Mouse (Mus musculus): Measurements from ENCODE around the gene Vrtn.

Vrtn gene

GRCm38 (mm10) chr12:84689051-84689450, 48.2 kb downstream of the Vrtn start:
- DNase-seq (ENCODE audit: low read depth) = no peak

DNA sequence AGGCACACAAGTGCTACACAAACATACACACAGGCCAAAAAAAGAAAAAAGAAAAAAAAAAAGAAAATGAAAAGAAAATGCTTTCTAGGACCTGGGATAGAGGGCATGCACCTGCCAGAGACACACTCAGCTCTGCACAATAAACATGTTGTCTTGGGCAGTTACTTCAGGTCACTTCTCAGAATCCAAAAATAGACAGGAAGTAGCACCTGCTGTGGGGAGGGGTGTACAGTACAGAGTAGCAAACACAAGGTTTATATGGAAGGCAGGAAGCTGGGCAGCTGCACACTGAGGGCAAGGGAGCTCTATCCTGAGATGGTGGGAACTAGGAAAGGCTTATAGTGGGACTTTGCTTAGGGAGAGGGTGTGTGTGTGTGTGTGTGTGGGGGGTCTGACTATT, 50.5 kb downstream of the Vrtn start:
- no peak for DNase-seq (ENCODE audit: low read depth)

DNA sequence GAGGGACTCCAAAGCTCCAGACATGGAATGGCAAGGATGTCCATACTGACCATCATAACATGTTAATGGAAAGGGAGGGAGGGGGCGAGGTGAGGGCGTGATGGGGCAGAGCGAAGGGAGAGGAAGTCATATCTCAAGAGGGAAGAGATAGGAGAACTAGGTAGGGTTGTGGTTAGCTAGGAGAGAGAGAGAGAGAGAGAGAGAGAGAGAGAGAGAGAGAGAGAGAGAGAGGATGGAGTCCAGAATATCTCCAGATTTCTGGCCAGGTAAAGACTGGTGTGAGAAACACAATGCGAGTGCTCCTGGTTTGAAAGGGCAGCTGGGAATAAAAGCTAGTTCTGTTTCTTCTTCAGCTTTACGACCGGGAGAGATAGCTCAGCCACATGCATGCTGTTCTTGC, 51.3 kb downstream of the Vrtn start:
- no peak for DNase-seq (ENCODE audit: low read depth)

- peak; percentile 46 for DNase-seq (ENCODE audit: low read depth)
Observed at GRCm38 (mm10) chr12:84698319-84699081, 57.7 kb downstream of the Vrtn start, which contains the start of gene Syndig1l. Syndig1l (minus strand) TSS chr12:84698831.
